Comparison of ENCODE assay signal across 16 mouse cellular contexts in the genomic region with DNA sequence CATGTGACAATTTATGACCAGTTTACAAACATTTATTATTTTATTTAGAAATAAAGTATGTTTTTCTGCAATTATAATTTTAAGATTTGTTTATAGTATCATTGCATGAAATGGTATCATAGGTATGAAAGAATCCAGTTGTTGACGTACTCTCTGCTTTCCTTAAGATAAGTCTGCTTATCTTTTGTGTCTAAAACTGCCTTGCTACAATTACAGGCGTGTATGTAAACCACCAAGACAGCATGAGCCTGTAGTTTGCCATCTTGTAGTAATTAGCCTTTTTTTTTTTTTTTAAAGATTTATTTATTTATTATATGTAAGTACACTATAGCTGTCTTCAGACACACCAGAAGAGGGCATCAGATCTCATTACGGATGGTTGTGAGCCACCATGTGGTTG.
"Had no signal": no experiment of that assay in that cellular context is flagged by ENCODE, and none has a peak within 500 bp of the region (broad histone marks: within the 10 kb centered on the region; RNA-seq: fewer than 3 reads in every experiment).

No protein-coding gene starts in this region.

- DNase-seq: retina, postnatal 1 day; right cerebral cortex, adult 18-20 months; right cerebral cortex, postnatal 14 days; right cerebral cortex, postnatal 25 days; right cerebral cortex, postnatal 4 days; spleen, adult 18-20 months; thymus, adult 18-20 months; thymus, adult 2 months; thymus, postnatal 14 days; thymus, postnatal 25 days; thymus, postnatal 36 days; thymus, postnatal 4 days had no signal

- H3K4me1 ChIP-seq: neural tube, embryonic 13.5 days; neural tube, embryonic 15.5 days; stomach, embryonic 15.5 days had no signal

- H3K9ac ChIP-seq: neural tube, embryonic 13.5 days; neural tube, embryonic 15.5 days; stomach, embryonic 15.5 days had no signal

- H3K4me3 ChIP-seq: neural tube, embryonic 13.5 days; neural tube, embryonic 15.5 days; stomach, embryonic 15.5 days had no signal

- H3K9me3 ChIP-seq: neural tube, embryonic 13.5 days; neural tube, embryonic 15.5 days; stomach, embryonic 15.5 days had no signal

- H3K27me3 ChIP-seq: neural tube, embryonic 13.5 days; neural tube, embryonic 15.5 days; stomach, embryonic 15.5 days had no signal

- H3K4me2 ChIP-seq: neural tube, embryonic 13.5 days; neural tube, embryonic 15.5 days; stomach, embryonic 15.5 days had no signal

- H3K27ac ChIP-seq: neural tube, embryonic 13.5 days; neural tube, embryonic 15.5 days; stomach, embryonic 15.5 days; stomach, postnatal 0 days had no signal
